Mouse (Mus musculus): ENCODE measurements around the gene Rxra. TPM values are rescaled to one million over a fixed set of nuclear protein-coding genes. Genes with fewer than 3 reads are reported as not detected.

Rxra gene
- total RNA-seq, 1 experiment from 2014 or later, result 47.8 TPM

Other genes starting within 250 kb of the Rxra start
- gene Vav2, start 249.4 kb upstream of the Rxra start, total RNA-seq (2021), result 25.0 and 26.8 TPM in 2 replicates
- gene Brd3os, start 234.1 kb upstream of the Rxra start, total RNA-seq (2021), result 11.0 and 12.8 TPM in 2 replicates
- gene Brd3, start 168.8 kb upstream of the Rxra start, total RNA-seq (2021), result 81.8 and 110 TPM in 2 replicates
- 37.3 and 40.2 TPM in 2 replicates for gene Wdr5, start 161.3 kb upstream of the Rxra start, total RNA-seq (2021)
- gene Col5a1, start 210.0 kb downstream of the Rxra start, total RNA-seq (2021), result 60.7 and 62.0 TPM in 2 replicates

All from adrenal gland, postnatal 25 days (tissue).